Mouse (Mus musculus) gastrocnemius, postnatal 14 days (tissue): ENCODE data around the gene Tnik. TPM values are rescaled to one million over a fixed set of nuclear protein-coding genes. Genes with fewer than 3 reads are reported as not detected.
A peak's percentile ranks its signal among the peaks of the same experiment; 100 is the strongest.

Source experiments
- DNase-seq: peaks from one replicate; pipeline ENCODE4 v3.0.0; 2021; ENCODE audit warnings: mixed read lengths
- intact Hi-C: fragments of 180-260 bp; cut with DNase I; formaldehyde crosslinking; loops from one replicate; pipeline ENCODE4 v1.15.1; 2025; ENCODE audit warnings: low total_unique reads
- total RNA-seq, 2 experiments: library from RNA; stranded (reverse); gene quantifications; 2 replicates each; pipeline ENCODE4 v1.2.3; 2021

The Tnik gene
- total RNA-seq, 2 experiments from 2014 or later: 52.7 to 55.8 TPM

- peak; percentile 67 for DNase-seq
- intact Hi-C loops: loop anchor here (10.0 kb wide), 1 partner anchor 142 kb away; no protein-coding TSS in a partner anchor
Measured at GRCm38 (mm10) chr3:28262371-28263001, 528 bp upstream of the Tnik start.

DNA sequence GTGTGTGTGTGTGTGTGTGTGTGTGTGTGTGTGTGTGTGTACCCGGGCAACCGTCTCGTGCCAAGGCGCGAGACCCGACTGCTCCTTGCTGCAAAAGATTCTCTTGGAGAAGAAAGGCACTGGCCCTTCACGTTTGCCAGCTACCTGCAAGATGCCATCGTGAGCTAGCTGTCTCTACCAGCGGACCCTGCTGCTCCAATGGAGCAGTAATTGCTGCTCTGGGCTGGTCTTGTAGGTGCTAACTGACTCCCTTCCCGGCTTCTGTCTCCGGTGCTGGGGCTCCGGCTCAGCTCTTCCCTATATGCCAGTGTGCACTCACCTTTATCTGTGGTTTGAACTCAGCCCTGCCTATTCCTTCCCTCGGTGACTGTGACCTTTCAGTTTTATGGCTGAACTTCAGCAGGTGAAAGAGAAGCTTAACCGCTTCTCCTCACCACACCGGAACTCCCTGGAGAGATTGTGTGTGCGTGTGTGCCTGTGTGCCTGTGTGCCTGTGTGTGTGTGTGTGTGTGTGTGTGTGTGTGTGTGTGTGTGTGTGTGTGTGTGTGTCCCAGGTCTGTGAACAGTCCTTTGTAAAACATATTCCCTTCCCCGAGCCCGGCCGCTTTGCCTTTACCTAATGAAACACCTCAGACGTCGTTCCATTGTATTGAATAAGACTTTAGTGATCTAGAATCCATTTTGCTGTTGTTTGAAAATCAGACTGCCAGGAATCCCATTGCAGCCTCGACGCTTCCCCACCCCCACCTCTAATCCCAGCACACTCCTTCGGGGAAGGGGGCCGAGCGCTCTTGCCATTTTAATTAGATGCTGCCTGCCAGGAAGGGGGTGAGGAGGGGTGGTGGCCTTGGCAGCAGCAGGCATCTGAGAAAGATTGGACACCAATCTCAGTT lies 1.2 kb downstream of the Tnik start:
- intact Hi-C loops: loop anchor here (10.0 kb wide), 1 partner anchor 141 kb away; no protein-coding TSS in a partner anchor
- peak; percentile 15 for DNase-seq

GRCm38 (mm10) chr3:28264841-28265150 lies 1.8 kb downstream of the Tnik start:
- DNase-seq: no peak
- intact Hi-C loops: loop anchor here (10.0 kb wide), 1 partner anchor 140 kb away; no protein-coding TSS in a partner anchor

- no peak for DNase-seq
- intact Hi-C loops: loop anchor here (10.0 kb wide), 1 partner anchor 140 kb away; no protein-coding TSS in a partner anchor
Measured at GRCm38 (mm10) chr3:28265183-28265582, 2.2 kb downstream of the Tnik start.

DNA sequence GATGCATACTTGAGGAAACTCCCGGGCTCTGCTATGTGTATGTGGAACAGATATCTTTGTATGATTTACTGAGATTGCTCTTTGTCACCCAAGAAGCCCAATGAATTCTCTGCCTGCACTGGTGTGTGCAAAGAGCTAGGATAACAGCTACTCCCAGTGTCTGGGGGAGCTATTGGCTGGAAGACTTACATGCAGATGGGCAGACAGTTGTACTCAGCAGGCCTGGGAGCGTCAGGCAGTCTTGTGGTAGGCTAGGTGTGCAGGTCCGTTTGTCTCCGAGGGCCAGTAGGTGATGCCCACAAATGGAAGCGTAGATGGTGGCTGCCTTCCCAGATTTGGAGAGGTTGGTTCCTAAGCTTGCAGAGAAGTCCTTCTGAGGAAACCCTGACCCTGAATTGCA lies 2.6 kb downstream of the Tnik start:
- DNase-seq: no peak
- intact Hi-C loops: loop anchor here (10.0 kb wide), 1 partner anchor 139 kb away; no protein-coding TSS in a partner anchor

DNA sequence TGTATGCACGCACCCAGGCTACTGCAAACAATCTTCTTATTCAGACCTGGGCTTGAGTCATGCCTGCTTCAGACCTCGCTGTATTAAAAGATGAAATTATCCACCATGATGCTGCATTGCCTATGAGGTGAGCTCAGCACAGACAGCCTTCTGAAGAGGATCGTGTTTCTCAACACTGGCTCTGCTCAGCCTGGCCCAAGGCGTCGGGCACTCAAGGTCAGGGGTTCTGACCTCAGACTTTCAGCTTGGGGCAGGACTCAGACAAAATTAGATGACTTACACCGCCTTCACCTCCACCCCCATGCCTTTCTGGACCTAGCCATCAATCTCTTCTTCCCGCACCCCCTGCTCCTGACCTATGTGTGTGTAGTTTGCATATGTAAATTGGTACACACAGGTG lies 4.2 kb downstream of the Tnik start:
- DNase-seq: no peak
- intact Hi-C loops: loop anchor here (10.0 kb wide), 1 partner anchor 138 kb away; no protein-coding TSS in a partner anchor

- intact Hi-C loops: loop anchor here (10.0 kb wide), 1 partner anchor 135 kb away; no protein-coding TSS in a partner anchor
Measured at GRCm38 (mm10) chr3:28269716-28270115, 6.7 kb downstream of the Tnik start.

GRCm38 (mm10) chr3:28271884-28272283 lies 8.9 kb downstream of the Tnik start:
- no peak for DNase-seq
- intact Hi-C loops: no loop called here

More at GRCm38 (mm10) chr3:28269716-28270115, 6.7 kb downstream of the Tnik start:
- DNase-seq: no peak

DNA sequence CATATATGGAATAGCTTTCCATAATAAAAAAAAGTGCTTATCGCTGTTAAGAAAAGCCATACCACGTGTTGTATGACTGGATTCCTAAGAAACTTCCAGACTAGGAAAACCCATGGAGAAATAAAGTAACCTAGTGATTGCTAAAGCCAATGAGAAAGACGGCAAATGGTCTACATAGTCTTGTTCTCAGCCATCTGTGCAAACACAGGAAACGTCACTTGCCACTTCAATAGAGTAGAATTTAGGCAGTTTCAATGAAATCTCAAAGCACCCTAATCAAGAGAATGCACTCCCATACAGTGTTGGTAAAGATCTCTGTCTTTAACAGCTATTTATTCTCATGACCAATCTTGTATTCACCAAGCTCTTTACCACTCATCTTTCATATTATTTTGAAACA lies 11.7 kb downstream of the Tnik start:
- DNase-seq: no peak
- intact Hi-C loops: no loop called here

DNA sequence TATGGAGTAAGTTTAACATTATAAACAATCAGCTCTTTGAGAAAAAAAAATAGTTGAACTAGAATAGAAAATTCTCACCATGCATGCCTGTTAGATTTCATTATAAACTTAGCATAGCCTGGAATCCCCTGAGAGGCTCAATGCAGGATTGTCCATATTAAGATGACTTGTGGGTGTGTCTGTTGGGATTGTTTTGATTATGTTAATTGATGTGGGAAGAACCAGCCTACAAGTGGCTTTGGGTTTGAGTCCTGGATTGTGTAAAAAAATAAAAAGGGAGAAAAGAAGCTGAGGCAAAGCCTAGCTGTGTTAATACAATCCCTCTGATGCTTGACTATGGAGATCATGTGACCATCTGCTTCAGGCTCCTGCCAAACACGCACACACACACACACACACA lies 26.7 kb downstream of the Tnik start:
- DNase-seq: no peak
- intact Hi-C loops: no loop called here

DNA sequence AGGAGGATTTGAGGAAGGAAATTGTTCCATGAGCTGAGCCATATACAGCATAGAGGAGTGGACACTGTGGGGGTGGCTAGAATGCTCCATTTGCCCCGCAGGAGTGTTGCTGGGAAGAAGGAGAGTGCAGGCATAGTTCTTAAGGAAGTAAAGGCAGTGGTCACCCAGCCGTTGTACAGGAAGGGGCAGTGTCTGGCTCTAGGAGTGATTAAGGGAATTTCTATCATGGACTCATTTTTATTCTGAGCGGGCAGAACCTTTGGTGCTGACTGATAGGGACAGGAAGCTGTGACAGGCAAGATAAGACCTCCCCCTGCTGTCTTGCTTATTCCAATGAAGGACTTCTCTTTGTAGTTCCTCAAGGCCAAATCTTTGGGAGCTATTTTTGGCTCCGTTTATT lies 38.4 kb downstream of the Tnik start:
- intact Hi-C loops: no loop called here

GRCm38 (mm10) chr3:28303915-28304314 lies 40.9 kb downstream of the Tnik start:
- no peak for DNase-seq
- intact Hi-C loops: no loop called here

More for the DNA sequence above, 38.4 kb downstream of the Tnik start:
- no peak for DNase-seq

DNA sequence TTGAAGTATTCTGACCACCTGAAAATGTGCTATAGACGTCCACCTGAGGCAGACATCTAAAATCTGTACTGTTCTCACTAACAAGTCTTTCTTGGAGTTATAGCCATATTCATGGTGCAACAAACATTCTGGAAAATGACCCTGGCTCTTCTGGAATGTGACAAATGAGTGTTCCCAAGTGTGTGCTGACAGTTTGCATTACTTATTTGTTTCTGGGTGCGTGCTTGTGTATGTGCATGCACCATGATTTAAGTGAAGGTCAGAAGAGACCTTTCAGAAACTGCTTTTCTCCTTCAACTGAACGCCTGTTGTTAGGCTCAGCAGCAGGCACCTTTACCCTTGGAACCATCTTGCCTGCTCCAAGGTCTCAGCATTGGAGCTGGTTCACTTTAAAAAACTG lies 43.8 kb downstream of the Tnik start:
- DNase-seq: no peak
- intact Hi-C loops: no loop called here

- DNase-seq: no peak
- intact Hi-C loops: no loop called here
Measured at GRCm38 (mm10) chr3:28314438-28314837, 51.4 kb downstream of the Tnik start.

- DNase-seq: no peak
- intact Hi-C loops: no loop called here
Measured at GRCm38 (mm10) chr3:28317339-28317738, 54.3 kb downstream of the Tnik start.

DNA sequence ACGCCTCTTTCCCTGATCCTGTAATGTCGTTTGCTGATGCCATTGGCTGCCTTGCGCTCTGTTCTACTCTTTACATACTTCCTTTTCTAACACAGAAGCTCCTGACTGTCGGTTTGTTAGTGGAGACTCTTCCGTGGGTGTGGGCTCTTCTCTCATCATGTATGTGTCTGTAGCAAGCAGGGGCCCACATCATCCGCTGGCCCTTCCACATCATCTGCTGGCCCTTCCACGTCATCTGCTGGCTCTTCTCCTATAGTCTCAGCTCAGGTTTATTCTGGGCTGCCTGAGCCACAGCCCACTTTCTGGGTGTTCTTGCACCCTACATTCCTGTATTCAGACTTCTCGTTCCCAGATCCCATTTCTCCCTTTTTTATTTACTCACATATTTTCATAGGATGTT lies 58.6 kb downstream of the Tnik start:
- intact Hi-C loops: no loop called here
- no peak for DNase-seq

DNA sequence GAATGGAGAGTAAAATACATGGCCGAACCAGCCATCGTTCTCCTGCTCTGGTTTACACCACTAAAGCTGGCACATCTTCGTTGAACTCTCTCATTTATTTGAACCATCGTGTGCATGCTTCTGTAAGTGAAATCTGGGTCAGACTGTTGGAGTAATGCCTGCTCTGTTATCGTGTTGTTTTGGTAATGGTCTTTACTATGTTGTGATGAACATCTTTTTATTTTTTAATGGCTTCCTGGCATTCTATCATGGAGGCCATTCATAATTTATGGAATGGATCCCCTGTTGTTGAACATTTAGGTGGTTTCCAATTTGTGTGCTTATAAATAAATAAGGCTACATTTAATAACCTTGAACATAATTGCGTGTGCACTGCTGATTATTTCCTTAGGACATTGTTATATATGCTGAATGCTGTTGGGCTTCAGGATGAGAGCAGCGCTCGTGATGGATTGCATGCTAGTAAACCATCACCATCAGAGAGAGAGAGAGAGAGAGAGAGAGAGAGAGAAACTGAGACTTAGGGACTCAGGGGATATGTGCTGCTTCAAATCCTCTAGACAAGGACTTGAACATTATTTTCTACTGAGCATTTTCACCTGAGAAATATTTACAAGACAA lies 62.7 kb downstream of the Tnik start:
- intact Hi-C loops: no loop called here
- DNase-seq: no peak

GRCm38 (mm10) chr3:28332316-28332715 lies 69.3 kb downstream of the Tnik start:
- intact Hi-C loops: no loop called here
- DNase-seq: no peak

- intact Hi-C loops: no loop called here
- DNase-seq: peak; percentile 25
Measured at GRCm38 (mm10) chr3:28333869-28334268, 70.9 kb downstream of the Tnik start.

DNA sequence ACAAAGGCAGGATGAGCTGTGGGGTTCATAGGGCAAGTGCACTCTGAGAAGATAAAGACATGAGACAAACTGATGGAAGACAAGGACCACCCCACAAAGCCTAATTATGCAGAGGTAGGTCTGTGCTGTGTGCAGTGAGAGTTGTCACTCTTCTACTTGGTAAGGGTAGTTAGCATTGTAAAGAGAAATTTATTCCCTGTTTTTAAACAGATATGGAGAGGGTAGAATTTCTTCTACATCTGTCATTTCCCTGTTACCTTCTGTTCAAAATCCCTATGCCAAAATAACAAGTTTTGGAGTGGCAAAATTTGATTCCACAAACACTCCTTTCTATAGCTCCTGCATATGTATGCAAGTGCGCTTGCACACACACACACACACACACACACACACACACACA lies 71.5 kb downstream of the Tnik start:
- DNase-seq: no peak
- intact Hi-C loops: no loop called here
